Mouse (Mus musculus) heart, embryonic 15.5 days (tissue): ENCODE measurements around the gene Kbtbd4. TPM values are rescaled to one million over a fixed set of nuclear protein-coding genes. Genes with fewer than 3 reads are reported as not detected.

Experiments used
- ATAC-seq: fragments of 200-750 bp; cut with Nextera tagmentation; replicated peaks from 2 replicates; pipeline ENCODE4 v1.8.0; 2017; ENCODE audit warnings: low read depth, moderate TSS enrichment; ENCODE audit not compliant: insufficient number of reproducible peaks, insufficient read depth, low FRiP score
- H3K27ac ChIP-seq: fragments of 300-500 bp; sonication (generic); 2 replicates; pipeline ENCODE4 v1.5.1; 2015; ENCODE audit warnings: mild to moderate bottlenecking, inconsistent platforms
- H3K27me3 ChIP-seq: fragments of 300-500 bp; sonication (generic); 2 replicates; pipeline ENCODE4 v1.6.1; 2015; ENCODE audit warnings: inconsistent platforms
- H3K36me3 ChIP-seq: fragments of 300-500 bp; sonication (generic); 2 replicates; pipeline ENCODE4 v1.6.1; 2015; ENCODE audit warnings: mild to moderate bottlenecking, inconsistent platforms
- H3K4me1 ChIP-seq: fragments of 300-500 bp; sonication (generic); replicated peaks from 2 replicates; pipeline ENCODE4 v1.6.1; 2015; ENCODE audit warnings: inconsistent platforms
- H3K4me2 ChIP-seq: fragments of 300-500 bp; sonication (generic); 2 replicates; pipeline ENCODE4 v1.6.1; 2015; ENCODE audit warnings: inconsistent platforms, mild to moderate bottlenecking, moderate library complexity
- H3K4me3 ChIP-seq: fragments of 300-500 bp; sonication (generic); 2 replicates; pipeline ENCODE4 v1.5.1; 2015; ENCODE audit warnings: mild to moderate bottlenecking, inconsistent platforms
- H3K9ac ChIP-seq: fragments of 300-500 bp; sonication (generic); 2 replicates; pipeline ENCODE4 v1.6.1; 2015; ENCODE audit warnings: mild to moderate bottlenecking, inconsistent platforms
- H3K9me3 ChIP-seq: fragments of 300-500 bp; sonication (generic); replicated peaks from 2 replicates; pipeline ENCODE4 v1.6.1; 2016; ENCODE audit warnings: inconsistent platforms
- WGBS: fragments of 180-500 bp; shearing (Covaris S2); methylation state at CpG from one replicate; pipeline ENCODE4 v1.1.7; 2015; ENCODE audit warnings: mixed read lengths; 5-methylcytosine and 5-hydroxymethylcytosine counted together
- polyA plus RNA-seq: library from polyadenylated mRNA; unstranded; fragments of >200 nt; fragmentation: Nextera tagmentation; extraction: Ambion mirVana; gene quantifications from 2 replicates; pipeline ENCODE4 v1.2.1, GENCODE M21; 2015

The Kbtbd4 gene
- polyA plus RNA-seq, 1 experiment from 2014 or later = 22.5 TPM

DNA sequence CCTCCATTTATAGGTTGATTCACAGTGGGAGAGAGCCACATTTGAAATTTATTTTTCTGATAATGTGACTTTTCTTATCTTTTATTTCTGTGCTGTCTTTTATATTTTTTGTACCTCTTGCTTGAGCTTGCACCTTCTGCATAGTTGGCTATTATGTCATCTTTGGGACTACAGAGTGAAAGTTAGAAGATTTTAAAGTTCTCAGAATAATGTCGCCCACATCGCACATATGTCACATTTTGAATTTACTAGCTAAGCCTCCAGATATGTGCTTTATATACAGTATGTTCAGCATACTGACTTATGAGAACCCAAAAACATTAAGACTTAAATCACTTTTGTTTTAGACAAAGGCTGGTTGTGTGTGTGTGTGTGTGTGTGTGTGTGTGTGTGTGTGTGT, 55.5 kb downstream of the Kbtbd4 start:
- WGBS = 96% methylated on average over 2 of the region's 2 CpGs
- peaks cover 4% of the 10 kb centered on the region; the same call in 1 of the 2 replicates for H3K36me3 ChIP-seq
- peaks cover 18% of the 10 kb centered on the region for H3K4me1 ChIP-seq
- H3K9ac ChIP-seq = no peak overlapping the region
- no peak overlapping the region for H3K27ac ChIP-seq
- H3K4me3 ChIP-seq = no peak overlapping the region
- no peaks in the 10 kb centered on the region for H3K27me3 ChIP-seq
- no peaks in the 10 kb centered on the region for H3K9me3 ChIP-seq
- ATAC-seq = no peak
- no peak overlapping the region for H3K4me2 ChIP-seq

Other genes with a start within 250 kb of the Kbtbd4 start
- gene Nup160, start 227.5 kb upstream of the Kbtbd4 start, polyA plus RNA-seq = 16.2 and 24.8 TPM in 2 replicates
- 46.1 and 59.4 TPM in 2 replicates for gene Fnbp4, start 159.4 kb upstream of the Kbtbd4 start, polyA plus RNA-seq
- gene Agbl2, start 122.0 kb upstream of the Kbtbd4 start, polyA plus RNA-seq = 1.4 and 1.7 TPM in 2 replicates
- 231 and 234 TPM in 2 replicates for gene Mtch2, start 57.6 kb upstream of the Kbtbd4 start, polyA plus RNA-seq
- gene C1qtnf4, start 18.9 kb upstream of the Kbtbd4 start, polyA plus RNA-seq = 11.4 and 14.5 TPM in 2 replicates
- gene Ndufs3, start 87 bp downstream of the Kbtbd4 start, polyA plus RNA-seq = 355 and 388 TPM in 2 replicates
- gene Celf1, start 35.6 kb downstream of the Kbtbd4 start, polyA plus RNA-seq = 98.2 and 98.3 TPM in 2 replicates
- 27.4 and 33.7 TPM in 2 replicates for gene Rapsn, start 130.9 kb downstream of the Kbtbd4 start, polyA plus RNA-seq
- 227 and 228 TPM in 2 replicates for gene Psmc3, start 149.3 kb downstream of the Kbtbd4 start, polyA plus RNA-seq
- 53.5 and 63.2 TPM in 2 replicates for gene Slc39a13, start 165.7 kb downstream of the Kbtbd4 start, polyA plus RNA-seq
- gene Spi1, start 177.7 kb downstream of the Kbtbd4 start, polyA plus RNA-seq = 3.9 and 8.6 TPM in 2 replicates
- 909 and 937 TPM in 2 replicates for gene Mybpc3, start 213.4 kb downstream of the Kbtbd4 start, polyA plus RNA-seq